Mouse (Mus musculus) splenic B cell, adult 2 months (primary cell): ENCODE data around the gene Kif1c.
A peak's percentile ranks its signal among the peaks of the same experiment; 100 is the strongest.

ENCODE experiments used
- DNase-seq: peaks from one replicate; pipeline ENCODE4 v3.0.0-alpha.2; 2011; ENCODE audit warnings: low read depth, low spot score
- H3K27me3 ChIP-seq: 2 replicates; pipeline ENCODE4 v1.6.1; 2012; ENCODE audit warnings: mild to moderate bottlenecking, low read length, moderate library complexity, mixed read lengths; ENCODE audit not compliant: control insufficient read depth, poor library complexity, insufficient read depth, severe bottlenecking
- H3K36me3 ChIP-seq: 2 replicates; pipeline ENCODE4 v1.6.1; 2012; ENCODE audit warnings: mild to moderate bottlenecking, low read length, moderate library complexity, mixed read lengths; ENCODE audit not compliant: control insufficient read depth, poor library complexity, insufficient read depth, severe bottlenecking

Kif1c gene

DNA sequence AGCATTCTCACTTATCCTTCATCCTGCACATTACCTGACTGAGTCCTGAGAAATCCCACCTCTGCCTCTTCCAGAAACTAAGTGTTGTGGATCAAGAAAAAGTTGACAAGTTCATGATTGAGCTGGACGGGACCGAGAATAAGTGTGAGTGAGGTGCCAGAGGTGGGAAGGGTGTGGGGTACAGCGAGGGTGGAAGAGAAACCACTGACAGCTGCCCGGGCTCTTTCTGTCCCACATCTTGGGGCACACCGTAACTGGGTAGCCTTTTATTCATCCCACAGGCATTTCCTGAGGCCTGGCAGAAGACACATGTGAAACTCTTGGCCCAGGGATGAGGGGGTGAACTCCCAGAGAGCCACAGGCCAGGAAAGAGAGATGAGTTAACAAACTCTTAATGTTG lies 41.8 kb upstream of the Kif1c start:
- Histone ChIP-seq H3K27me3 (no peaks in the 10 kb centered on the region), H3K36me3 (no peaks in the 10 kb centered on the region; the same call in 1 of the 2 replicates)
- DNase-seq: no peak

GRCm38 (mm10) chr11:70658942-70659341 lies 41.4 kb upstream of the Kif1c start:
- Histone ChIP-seq H3K36me3 (no peaks in the 10 kb centered on the region; the same call in none of the 2 replicates), H3K27me3 (no peaks in the 10 kb centered on the region)
- DNase-seq: no peak

- Histone ChIP-seq H3K36me3 (peaks cover 4% of the 10 kb centered on the region), H3K27me3 (no peaks in the 10 kb centered on the region)
- no peak for DNase-seq
Measured at GRCm38 (mm10) chr11:70660571-70660970, 39.8 kb upstream of the Kif1c start.

DNA sequence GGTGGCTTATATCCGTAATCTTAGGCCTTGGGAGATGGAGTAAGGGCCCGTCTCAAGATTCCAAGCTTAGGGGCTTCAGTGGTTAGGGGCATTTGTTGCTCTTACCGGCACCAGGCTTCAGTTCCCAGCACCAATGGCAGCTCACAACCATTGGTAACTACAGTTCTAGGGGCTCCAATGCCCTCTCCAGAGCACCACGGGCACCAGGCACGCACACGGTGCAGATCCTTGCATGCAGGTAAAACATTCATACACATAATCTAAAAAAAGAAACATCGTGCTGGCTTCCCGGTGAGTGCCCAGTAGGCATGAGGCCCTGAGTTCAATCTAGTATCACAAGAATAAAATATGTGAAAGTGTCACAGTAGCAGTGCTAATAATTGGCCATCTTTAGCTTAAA lies 37.2 kb upstream of the Kif1c start:
- DNase-seq: no peak
- H3K27me3 ChIP-seq: no peaks in the 10 kb centered on the region

DNA sequence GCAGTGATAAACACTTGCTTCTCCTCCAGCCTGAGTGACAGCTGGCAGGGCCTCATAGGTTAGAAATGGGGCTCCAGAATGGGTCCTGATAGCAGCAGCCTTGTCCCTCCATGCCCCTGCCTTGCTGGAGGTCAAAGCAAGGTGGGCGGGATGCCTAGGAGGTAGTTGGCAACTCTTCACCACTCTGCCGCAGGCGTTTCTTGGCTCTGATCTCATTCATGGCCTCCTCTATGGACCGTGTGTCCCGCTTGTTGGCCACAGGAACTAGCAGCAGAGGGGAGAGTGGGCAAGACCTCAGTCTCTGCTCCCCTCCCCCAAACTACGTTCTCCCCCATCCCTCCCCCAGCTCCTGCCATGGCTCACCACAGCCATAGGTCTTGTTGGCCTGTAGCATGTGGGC lies 36.4 kb upstream of the Kif1c start:
- Histone ChIP-seq H3K27me3 (no peaks in the 10 kb centered on the region), H3K36me3 (peaks cover 4% of the 10 kb centered on the region)
- DNase-seq: no peak

More for the DNA sequence above, 37.2 kb upstream of the Kif1c start:
- H3K36me3 ChIP-seq: peaks cover 4% of the 10 kb centered on the region

DNA sequence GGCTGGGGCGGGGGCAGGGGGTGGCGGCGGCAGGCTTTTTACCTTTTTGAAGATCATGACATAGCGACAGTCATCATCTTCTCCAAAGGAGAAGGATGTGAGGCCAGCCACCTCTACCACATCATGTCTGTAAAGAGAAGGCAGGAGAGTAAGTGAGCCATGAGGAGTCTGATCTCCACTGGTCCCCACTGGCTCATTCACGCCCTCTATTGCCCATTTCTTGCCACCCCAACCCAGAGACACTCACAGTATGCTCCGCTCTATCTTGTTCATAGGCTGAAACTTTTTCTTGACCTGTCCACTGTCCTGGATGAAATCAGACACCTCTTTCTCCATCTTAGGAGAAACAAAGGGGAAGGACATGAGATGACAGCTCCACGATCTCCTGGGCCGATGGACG lies 35.6 kb upstream of the Kif1c start:
- DNase-seq: no peak
- peaks cover 4% of the 10 kb centered on the region for H3K36me3 ChIP-seq
- H3K27me3 ChIP-seq: no peaks in the 10 kb centered on the region

DNA sequence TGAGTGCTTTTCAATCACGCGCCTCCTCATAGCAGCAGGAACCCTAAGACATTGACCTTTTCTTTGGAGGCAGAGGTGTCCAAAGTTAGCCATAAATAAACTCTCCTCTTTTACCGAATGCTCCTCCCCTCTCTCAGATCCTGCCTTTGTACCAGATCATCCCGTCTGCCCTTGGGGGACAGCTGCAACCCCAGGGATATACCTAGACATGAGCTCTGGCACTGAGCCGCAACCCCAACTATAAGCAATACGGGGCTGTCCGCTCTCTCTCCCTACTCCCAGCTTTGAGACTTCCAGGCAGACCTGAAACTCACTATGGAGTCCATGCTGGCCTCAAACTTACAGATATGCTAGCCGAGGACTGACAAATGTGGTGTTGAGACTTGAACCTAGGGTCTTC lies 33.7 kb upstream of the Kif1c start:
- peaks cover 4% of the 10 kb centered on the region for H3K36me3 ChIP-seq
- no peaks in the 10 kb centered on the region for H3K27me3 ChIP-seq
- no peak for DNase-seq

DNA sequence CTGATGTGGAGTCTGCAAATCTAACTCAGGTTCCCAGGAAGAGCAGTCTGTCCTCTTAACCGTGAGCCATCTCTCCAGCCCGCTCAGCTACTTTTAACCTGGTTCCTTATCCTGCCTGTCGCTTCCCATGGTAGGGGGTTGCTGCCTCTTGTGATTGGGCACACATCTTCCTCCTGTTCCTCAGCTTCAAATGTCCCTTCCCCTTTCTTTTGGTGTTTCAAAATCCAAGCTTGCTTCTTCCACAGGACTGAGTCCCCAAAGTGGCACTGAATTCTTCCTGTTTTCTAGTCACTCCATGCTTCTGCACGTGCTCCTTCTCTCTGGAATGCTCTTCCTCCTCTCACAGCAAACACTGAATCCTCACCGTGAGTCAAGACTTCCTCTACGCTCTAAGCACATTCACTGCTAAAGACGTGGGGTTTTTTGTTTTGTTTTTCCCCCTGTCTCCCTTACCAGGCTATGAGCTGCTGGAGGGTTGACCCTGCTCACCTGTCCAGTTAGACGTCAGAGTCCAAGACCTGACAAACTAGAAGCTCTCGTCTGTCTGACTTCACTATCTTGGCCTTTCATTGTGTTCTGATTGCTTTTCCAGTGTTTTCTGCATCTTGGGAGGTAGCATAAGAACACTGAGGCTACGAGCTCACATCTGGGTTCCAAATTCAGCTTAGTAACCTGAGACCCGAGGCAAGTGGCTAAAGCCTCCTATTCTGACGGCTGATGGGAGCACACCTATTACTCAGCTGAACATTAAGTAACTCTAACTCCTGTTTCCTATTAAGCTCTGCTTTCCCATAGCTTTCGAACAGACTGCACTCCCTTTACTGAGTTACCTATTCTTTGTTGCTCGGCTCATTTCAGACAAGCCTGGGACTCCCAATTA lies 32.8 kb upstream of the Kif1c start:
- no peak for DNase-seq

DNA sequence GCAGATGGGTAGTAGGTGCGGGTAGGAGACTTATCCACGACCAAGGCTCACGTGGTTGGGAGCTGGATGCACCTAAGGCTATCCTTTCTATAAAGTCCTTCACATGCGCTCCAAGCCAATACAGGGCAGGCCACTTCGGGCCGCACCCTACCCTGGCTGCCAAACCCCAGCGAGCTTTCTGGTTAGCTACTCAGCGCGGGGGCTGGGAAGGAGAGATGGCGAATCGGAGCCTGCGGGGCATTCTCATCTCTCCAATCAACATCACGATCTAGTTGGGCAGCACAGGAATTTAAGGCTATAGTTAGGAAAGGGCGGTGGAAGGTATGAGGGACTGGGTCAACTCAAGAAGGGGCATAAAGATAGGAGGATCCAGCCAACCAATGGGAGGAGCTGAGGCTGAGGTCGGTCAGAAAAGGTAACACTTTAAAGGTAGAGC lies 32.0 kb upstream of the Kif1c start:
- no peak for DNase-seq
- Histone ChIP-seq H3K27me3 (no peaks in the 10 kb centered on the region), H3K36me3 (peaks cover 4% of the 10 kb centered on the region)

More for the DNA sequence above, 32.8 kb upstream of the Kif1c start:
- no peaks in the 10 kb centered on the region for H3K27me3 ChIP-seq
- peaks cover 4% of the 10 kb centered on the region for H3K36me3 ChIP-seq

DNA sequence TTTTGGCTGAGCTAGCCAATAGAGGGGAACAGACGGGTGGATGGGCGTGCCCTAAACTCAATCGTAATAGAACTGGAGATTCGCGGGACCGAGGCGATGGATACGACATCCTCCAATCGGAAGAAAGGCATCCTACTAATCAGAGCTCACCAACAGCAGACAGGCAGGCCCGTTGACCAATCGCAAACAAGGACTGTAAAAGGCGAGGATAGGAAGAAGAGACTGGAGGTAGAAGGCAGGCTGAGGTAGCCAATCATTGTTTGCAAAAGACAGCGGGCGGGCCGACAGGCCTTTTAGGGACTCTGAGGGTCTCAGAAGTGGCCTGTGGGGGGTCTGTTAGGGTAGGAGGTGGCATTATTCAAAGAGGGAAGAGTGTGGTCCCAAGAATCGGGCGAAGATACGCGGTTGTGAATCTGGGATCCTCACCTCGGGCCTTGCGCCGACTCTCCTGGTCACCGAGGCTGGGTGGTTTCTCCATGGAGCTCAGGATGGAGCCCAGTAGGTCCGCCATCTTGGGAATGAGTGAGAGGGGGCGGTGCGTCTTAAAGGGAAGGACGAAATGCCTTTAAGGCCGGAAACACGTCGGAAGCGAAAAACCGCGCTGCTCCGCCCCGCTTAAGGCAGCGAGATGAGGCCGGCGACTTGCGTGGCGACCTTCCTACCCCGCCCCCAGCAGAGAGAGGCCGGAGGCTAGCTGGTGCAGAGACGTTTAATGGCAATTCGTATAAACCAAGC lies 31.4 kb upstream of the Kif1c start, which contains the start of gene Spag7:
Gene Spag7 (minus strand): TSS at position 646 of the 735 bp plus-strand sequence.
- Histone ChIP-seq H3K27me3 (no peaks in the 10 kb centered on the region), H3K36me3 (peaks cover 4% of the 10 kb centered on the region)
- DNase-seq: peak; percentile 98

DNA sequence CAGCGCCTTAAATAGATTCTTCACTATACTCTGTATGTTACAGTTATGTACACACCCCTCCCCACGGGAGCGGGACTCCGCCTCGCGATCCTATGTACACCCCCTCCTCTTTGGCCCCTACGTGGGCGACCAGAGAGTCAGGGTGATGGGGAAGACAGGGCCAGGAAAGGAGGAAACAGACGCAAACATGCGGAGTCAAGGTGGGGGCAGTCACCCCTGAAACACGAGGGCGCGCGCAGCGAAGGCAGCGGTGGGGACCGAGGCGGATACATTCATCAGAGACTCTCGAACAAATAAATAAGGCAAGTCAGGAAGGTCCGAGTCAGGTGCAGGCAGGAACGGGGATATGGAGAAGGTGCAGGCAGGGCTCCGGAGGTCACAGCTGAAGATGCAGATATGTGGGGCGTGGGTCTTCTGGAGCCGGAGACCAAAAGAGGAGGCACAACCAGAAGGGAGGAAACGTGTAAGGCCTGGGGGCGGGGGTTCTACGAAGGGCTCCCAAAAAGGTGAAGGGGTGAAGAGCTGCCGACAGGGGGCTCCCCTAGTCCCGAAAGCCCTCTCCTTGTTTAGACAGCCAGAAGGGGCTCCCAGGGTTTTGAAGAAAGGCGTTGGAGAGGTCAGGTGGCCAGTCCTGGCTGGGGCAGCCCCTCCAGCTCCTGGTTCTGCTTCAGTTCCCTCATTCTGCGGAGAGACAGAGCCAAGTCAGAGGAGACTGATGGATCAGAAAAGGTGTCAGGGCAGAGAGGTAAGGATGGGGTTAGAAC lies 30.6 kb upstream of the Kif1c start:
- Histone ChIP-seq H3K36me3 (no peaks in the 10 kb centered on the region; the same call in none of the 2 replicates), H3K27me3 (no peaks in the 10 kb centered on the region)
- peak; percentile 86 for DNase-seq

GRCm38 (mm10) chr11:70670483-70670882 lies 29.9 kb upstream of the Kif1c start:
- Histone ChIP-seq H3K27me3 (no peaks in the 10 kb centered on the region), H3K36me3 (no peaks in the 10 kb centered on the region; the same call in none of the 2 replicates)
- DNase-seq: peak; percentile 38

- Histone ChIP-seq H3K27me3 (no peaks in the 10 kb centered on the region), H3K36me3 (peaks cover 3% of the 10 kb centered on the region)
- no peak for DNase-seq
Measured at GRCm38 (mm10) chr11:70671333-70672047, 28.9 kb upstream of the Kif1c start.

GRCm38 (mm10) chr11:70674014-70674413 lies 26.3 kb upstream of the Kif1c start:
- no peaks in the 10 kb centered on the region for H3K27me3 ChIP-seq
- DNase-seq: no peak
- H3K36me3 ChIP-seq: peaks cover 6% of the 10 kb centered on the region
